Mouse (Mus musculus): ENCODE measurements at regions not wholly inside any gene's neighbourhood (a gene's known extent, or its start where the extent isn't known, plus 50 kb on each side); places are given as distances from the start of the nearest gene placed in this dataset.

DNA sequence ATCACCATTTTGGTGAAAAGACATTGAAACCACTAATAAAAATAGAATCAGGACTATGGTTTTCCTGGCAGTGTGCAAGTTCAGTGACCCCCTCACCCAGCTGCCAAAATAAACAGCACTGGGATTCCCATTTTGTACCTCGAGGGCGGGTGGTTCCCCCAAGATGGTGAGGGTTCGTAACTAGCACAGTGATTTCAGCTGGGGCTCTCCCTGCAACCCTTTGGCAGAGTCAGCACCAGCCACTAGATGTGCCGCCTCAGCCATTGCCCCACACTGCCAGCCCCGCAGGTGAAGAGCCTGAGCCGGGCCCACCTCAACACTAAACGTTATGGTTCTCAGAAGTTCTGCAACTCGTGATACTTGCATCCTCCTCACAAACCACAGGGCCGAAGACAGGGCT is 74.3 kb upstream of the Spdye4c start:
- TF ChIP-seq CTCF (IDR thresholded peaks at IDR 0.05; ENCODE audit: low read depth) = no peak
- no peak for TF ChIP-seq EP300 (IDR thresholded peaks at IDR 0.05; ENCODE audit: low read depth)
